Mouse (Mus musculus): ENCODE data around the gene Unc93b1. TPM values are rescaled to one million over a fixed set of nuclear protein-coding genes. Genes with fewer than 3 reads are reported as not detected.

The Unc93b1 gene
- polyA plus RNA-seq, 1 experiment = 14.3 TPM

DNA sequence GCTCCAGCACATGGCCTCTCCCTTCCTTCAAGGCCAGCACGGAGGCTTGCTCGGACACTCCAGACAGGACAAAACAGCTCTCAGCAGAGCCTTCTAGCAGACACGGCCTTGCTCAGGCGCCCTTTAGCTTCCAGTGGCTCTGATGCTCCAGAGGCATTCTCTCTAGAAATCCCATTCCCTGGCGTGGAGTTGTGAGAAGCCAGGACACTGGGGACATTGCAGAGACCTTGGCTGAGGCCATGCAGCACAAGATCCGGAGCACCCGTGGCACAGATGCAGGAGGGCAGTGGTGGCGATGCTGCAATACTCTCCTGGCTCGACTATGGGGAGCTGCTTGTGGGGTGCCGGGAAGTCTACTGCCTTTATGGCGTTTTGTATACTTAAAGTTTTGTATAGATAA is 18.3 kb upstream of the Unc93b1 start:
- WGBS = 67% methylated on average over 11 of the region's 11 CpGs
- DNase-seq = no peak
- Histone ChIP-seq H3K4me3 (replicated peaks; ENCODE audit: insufficient read depth, low read depth, low read length) (no peak overlapping the region), H3K4me1 (ENCODE audit: control insufficient read depth, insufficient read depth, low read length) (peaks cover 7% of the 10 kb centered on the region; the same call in 1 of the 2 replicates), H3K27ac (ENCODE audit: insufficient read depth, low read length) (no peak overlapping the region), H3K27me3 (ENCODE audit: control insufficient read depth, insufficient read depth, low read length) (no peaks in the 10 kb centered on the region)
- TF ChIP-seq CTCF (IDR thresholded peaks at IDR 0.05; ENCODE audit: borderline replicate concordance, insufficient read depth, low read depth, low read length) = no peak
- TF ChIP-seq POLR2A (IDR thresholded peaks at IDR 0.05; ENCODE audit: borderline replicate concordance, insufficient read depth, low read length) = no peak

DNA sequence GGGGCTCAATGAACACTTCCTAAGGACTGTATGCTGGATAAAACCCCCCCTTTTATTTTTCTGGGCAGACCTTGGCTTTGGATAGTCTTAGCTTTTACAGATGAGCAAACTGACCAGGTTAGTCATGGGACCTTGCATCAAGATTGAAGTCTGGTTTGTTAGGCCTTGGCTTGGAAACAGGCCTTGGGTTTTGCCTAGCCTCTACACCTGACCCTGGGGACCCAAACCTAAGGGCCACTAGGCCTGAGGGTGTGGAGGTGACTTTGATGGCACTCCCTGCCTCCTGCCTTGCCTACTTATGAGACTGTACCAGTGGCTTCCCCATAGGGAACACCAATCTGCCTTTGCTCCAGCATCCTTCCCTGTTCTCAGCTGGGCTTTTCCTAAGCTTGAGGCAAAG is 15.1 kb upstream of the Unc93b1 start:
- no peaks in the 10 kb centered on the region for H3K4me1 ChIP-seq (ENCODE audit: control insufficient read depth, insufficient read depth, low read length)
- no peak overlapping the region for H3K4me3 ChIP-seq (replicated peaks; ENCODE audit: insufficient read depth, low read depth, low read length)
- H3K27me3 ChIP-seq (ENCODE audit: control insufficient read depth, insufficient read depth, low read length) = no peaks in the 10 kb centered on the region
- no peak overlapping the region for H3K27ac ChIP-seq (ENCODE audit: insufficient read depth, low read length)
- no peak for DNase-seq
- TF ChIP-seq POLR2A (IDR thresholded peaks at IDR 0.05; ENCODE audit: borderline replicate concordance, insufficient read depth, low read length) (no peak), CTCF (IDR thresholded peaks at IDR 0.05; ENCODE audit: borderline replicate concordance, insufficient read depth, low read depth, low read length) (no peak)

DNA sequence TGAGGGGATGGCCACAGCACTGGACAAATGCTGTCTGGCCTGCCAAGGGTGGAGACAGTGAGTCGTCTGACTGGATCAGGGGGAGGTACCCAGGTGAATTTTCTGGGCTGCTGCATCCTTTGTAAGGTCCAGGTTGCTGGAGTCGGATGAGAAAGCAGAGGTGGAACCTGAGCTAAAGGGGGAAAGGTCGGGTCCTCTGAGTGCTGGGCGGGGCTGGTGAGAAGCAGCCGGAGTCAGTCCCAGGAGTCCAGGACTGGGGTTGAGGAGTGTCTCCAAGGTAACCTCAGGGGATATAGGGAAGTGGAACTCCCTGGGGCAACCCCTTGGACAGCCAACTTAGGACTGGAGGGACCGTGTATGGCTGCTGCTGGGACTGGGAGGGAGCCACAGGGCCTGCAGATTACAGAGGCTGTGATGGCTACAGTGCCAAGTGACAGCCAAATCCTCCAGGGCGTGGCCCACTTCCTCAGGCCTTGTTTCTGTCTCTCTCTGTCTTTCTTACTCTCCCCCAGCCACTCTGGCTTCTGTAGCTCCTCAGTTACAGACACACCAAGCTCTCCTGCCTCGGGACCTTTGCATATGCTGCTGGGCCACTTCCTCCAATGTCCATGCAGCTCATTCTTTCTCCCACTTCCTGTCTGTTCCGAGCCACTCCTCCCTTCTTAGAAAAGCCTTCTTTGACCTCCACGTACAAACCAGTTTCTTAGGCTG is 12.2 kb upstream of the Unc93b1 start:
- Histone ChIP-seq H3K27ac (ENCODE audit: insufficient read depth, low read length) (no peak overlapping the region), H3K4me1 (ENCODE audit: control insufficient read depth, insufficient read depth, low read length) (peaks cover 8% of the 10 kb centered on the region), H3K4me3 (replicated peaks; ENCODE audit: insufficient read depth, low read depth, low read length) (no peak overlapping the region), H3K27me3 (ENCODE audit: control insufficient read depth, insufficient read depth, low read length) (no peaks in the 10 kb centered on the region)
- DNase-seq = no peak
- TF ChIP-seq CTCF (IDR thresholded peaks at IDR 0.05; ENCODE audit: borderline replicate concordance, insufficient read depth, low read depth, low read length) (no peak), POLR2A (IDR thresholded peaks at IDR 0.05; ENCODE audit: borderline replicate concordance, insufficient read depth, low read length) (no peak)
- 63% methylated on average over 10 of the region's 10 CpGs for WGBS

DNA sequence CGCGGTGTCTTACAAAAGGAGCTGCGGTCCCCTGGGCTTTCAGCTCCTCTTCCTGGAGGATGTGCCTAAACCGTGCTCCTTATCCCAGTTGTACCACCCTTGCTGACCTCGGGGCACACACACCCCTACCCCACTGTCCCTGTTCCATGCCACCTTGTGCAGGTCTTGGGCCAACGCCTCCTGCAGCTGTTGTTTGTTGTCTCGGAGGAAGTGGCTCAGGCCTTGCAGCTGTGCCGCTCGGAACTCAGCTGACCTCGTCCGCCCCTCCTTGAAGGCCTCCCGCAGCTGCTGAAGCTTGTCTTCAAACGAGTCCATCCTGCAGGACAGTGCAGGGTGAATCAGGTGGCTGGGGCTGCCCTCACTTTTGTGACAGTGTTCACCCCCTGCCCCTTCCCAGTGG is 11.4 kb upstream of the Unc93b1 start:
- WGBS = 50% methylated on average over 13 of the region's 13 CpGs
- H3K27ac ChIP-seq (ENCODE audit: insufficient read depth, low read length) = no peak overlapping the region
- no peak for TF ChIP-seq POLR2A (IDR thresholded peaks at IDR 0.05; ENCODE audit: borderline replicate concordance, insufficient read depth, low read length)
- no peak for TF ChIP-seq CTCF (IDR thresholded peaks at IDR 0.05; ENCODE audit: borderline replicate concordance, insufficient read depth, low read depth, low read length)
- no peaks in the 10 kb centered on the region for H3K27me3 ChIP-seq (ENCODE audit: control insufficient read depth, insufficient read depth, low read length)
- peaks cover 8% of the 10 kb centered on the region for H3K4me1 ChIP-seq (ENCODE audit: control insufficient read depth, insufficient read depth, low read length)
- no peak overlapping the region for H3K4me3 ChIP-seq (replicated peaks; ENCODE audit: insufficient read depth, low read depth, low read length)
- DNase-seq = no peak

DNA sequence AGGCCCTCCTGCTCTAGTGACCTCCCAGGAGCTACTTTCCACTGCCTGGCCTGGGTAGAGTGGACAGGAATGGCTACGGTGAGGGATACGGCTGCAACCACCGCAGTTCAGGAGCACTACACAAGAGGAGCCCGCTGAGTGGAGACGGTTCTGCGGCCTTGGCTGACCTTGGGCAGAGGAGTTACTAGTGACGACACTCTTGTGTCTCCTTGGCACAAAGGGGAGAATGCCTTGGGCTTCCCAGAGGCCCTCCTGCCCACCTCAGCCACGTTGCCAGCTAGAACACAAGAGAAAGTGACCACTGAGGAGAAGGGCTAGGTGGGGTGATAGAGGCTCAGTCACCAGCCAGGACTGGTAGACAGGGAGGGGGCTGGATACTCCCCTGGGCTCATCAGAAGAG is 10.8 kb upstream of the Unc93b1 start:
- Histone ChIP-seq H3K27me3 (ENCODE audit: control insufficient read depth, insufficient read depth, low read length) (no peaks in the 10 kb centered on the region), H3K4me1 (ENCODE audit: control insufficient read depth, insufficient read depth, low read length) (peaks cover 13% of the 10 kb centered on the region), H3K4me3 (replicated peaks; ENCODE audit: insufficient read depth, low read depth, low read length) (no peak overlapping the region), H3K27ac (ENCODE audit: insufficient read depth, low read length) (no peak overlapping the region)
- WGBS = 70% methylated on average over 8 of the region's 8 CpGs
- no peak for TF ChIP-seq POLR2A (IDR thresholded peaks at IDR 0.05; ENCODE audit: borderline replicate concordance, insufficient read depth, low read length)
- no peak for TF ChIP-seq CTCF (IDR thresholded peaks at IDR 0.05; ENCODE audit: borderline replicate concordance, insufficient read depth, low read depth, low read length)
- DNase-seq = no peak

DNA sequence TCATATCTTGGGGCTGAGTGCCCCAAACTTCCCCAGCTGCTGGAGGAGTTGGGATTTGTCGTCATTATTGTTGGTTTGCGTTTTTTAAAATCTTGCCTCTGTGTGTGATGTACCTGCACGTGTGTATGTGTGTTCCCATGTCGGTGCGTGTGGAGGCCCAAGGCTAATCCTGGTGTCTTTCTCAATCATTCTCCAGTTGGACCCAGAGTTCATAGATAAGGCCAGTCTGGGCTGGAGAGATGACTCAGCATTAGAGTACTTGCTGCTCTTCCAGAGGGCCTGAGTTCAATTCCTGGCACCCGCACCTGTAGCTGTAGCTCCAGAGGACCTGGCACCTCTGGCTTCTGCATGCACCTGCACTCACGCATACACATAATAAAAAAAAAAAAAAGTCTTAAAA is 10.1 kb upstream of the Unc93b1 start:
- no peak overlapping the region for H3K4me3 ChIP-seq (replicated peaks; ENCODE audit: insufficient read depth, low read depth, low read length)
- TF ChIP-seq POLR2A (IDR thresholded peaks at IDR 0.05; ENCODE audit: borderline replicate concordance, insufficient read depth, low read length) = no peak
- TF ChIP-seq CTCF (IDR thresholded peaks at IDR 0.05; ENCODE audit: borderline replicate concordance, insufficient read depth, low read depth, low read length) = no peak
- H3K27me3 ChIP-seq (ENCODE audit: control insufficient read depth, insufficient read depth, low read length) = no peaks in the 10 kb centered on the region
- DNase-seq = no peak
- no peak overlapping the region for H3K27ac ChIP-seq (ENCODE audit: insufficient read depth, low read length)
- 95% methylated on average over 7 of the region's 7 CpGs for WGBS
- peaks cover 20% of the 10 kb centered on the region for H3K4me1 ChIP-seq (ENCODE audit: control insufficient read depth, insufficient read depth, low read length)

DNA sequence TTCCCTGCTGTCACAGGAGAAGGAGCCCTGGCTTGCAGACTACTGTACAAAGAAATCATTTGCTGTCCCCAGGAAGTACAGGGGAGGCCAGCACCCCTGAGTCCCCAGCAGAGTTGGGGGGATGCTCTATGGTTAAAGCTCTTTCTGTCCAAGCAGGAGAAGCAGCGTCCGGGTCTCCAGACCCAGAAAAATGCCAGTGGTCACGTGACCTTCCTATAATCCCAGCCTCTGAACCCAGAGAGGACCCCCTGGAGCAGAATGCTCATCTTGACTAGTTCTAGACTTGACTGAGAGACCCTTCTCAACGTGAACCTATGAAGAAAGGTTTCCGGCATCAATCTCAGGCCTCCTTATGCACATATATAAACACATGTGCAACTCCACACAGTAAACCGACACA is 9.1 kb upstream of the Unc93b1 start:
- DNase-seq = no peak
- H3K4me3 ChIP-seq (replicated peaks; ENCODE audit: insufficient read depth, low read depth, low read length) = no peak overlapping the region
- peaks cover 29% of the 10 kb centered on the region for H3K4me1 ChIP-seq (ENCODE audit: control insufficient read depth, insufficient read depth, low read length)
- TF ChIP-seq CTCF (IDR thresholded peaks at IDR 0.05; ENCODE audit: borderline replicate concordance, insufficient read depth, low read depth, low read length) (no peak), POLR2A (IDR thresholded peaks at IDR 0.05; ENCODE audit: borderline replicate concordance, insufficient read depth, low read length) (no peak)
- WGBS = 86% methylated on average over 6 of the region's 6 CpGs
- no peaks in the 10 kb centered on the region for H3K27me3 ChIP-seq (ENCODE audit: control insufficient read depth, insufficient read depth, low read length)
- no peak overlapping the region for H3K27ac ChIP-seq (ENCODE audit: insufficient read depth, low read length)

DNA sequence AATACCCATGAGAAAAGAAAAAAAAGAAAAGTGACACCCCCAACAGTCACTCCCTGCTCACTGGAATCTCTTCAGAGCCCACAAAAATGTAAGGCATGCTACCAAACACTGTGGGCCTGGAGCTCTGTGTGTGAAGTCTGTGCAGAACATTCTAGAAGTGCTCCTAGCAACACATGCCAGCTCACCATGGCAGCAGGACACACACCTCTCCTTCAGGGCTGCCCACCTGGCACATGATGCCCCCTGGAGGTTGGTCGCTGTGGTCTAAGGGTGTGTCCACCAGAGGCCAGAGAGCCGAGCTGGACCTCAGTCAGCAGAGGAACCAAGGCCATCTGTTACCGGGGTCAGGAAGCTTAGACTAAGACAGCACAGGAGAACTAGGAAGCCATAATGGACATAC is 8.7 kb upstream of the Unc93b1 start:
- H3K27ac ChIP-seq (ENCODE audit: insufficient read depth, low read length) = 0 out of 2 replicates have a peak overlapping the region, but pooled peaks have one; percentile 15
- no peaks in the 10 kb centered on the region for H3K27me3 ChIP-seq (ENCODE audit: control insufficient read depth, insufficient read depth, low read length)
- no peak overlapping the region for H3K4me3 ChIP-seq (replicated peaks; ENCODE audit: insufficient read depth, low read depth, low read length)
- 11% methylated on average over 3 of the region's 3 CpGs for WGBS
- H3K4me1 ChIP-seq (ENCODE audit: control insufficient read depth, insufficient read depth, low read length) = peaks cover 29% of the 10 kb centered on the region
- DNase-seq = peak; percentile 53 to 60
- TF ChIP-seq CTCF (IDR thresholded peaks at IDR 0.05; ENCODE audit: borderline replicate concordance, insufficient read depth, low read depth, low read length) (peak; percentile 7; the same call in 1 of the 2 replicates), POLR2A (IDR thresholded peaks at IDR 0.05; ENCODE audit: borderline replicate concordance, insufficient read depth, low read length) (no peak)
